Mouse (Mus musculus) c-Kit-negative CD71-positive TER-119-positive erythroid progenitor cells, embryonic 14.5 days (primary cell): ENCODE results near the gene Mrps12.

Source experiments
- DNase-seq: peaks from one replicate; pipeline ENCODE4 v3.0.0-alpha.2; 2013; ENCODE audit warnings: low read depth, low spot score

The Mrps12 gene

GRCm38 (mm10) chr7:28761907-28762306 lies 20.3 kb upstream of the Mrps12 start:
- no peak for DNase-seq

- no peak for DNase-seq
Observed at GRCm38 (mm10) chr7:28758623-28759022, 17.0 kb upstream of the Mrps12 start.

GRCm38 (mm10) chr7:28756079-28756478 lies 14.5 kb upstream of the Mrps12 start, which contains the start of gene Ccer2:
Gene Ccer2 (plus strand): TSS chr7:28756174.
- DNase-seq, result no peak

- no peak for DNase-seq
Observed at GRCm38 (mm10) chr7:28749935-28750334, 8.3 kb upstream of the Mrps12 start.

GRCm38 (mm10) chr7:28741368-28741708 lies 282 bp downstream of the Mrps12 start:
- no peak for DNase-seq

GRCm38 (mm10) chr7:28740949-28741348 lies 671 bp downstream of the Mrps12 start:
- no peak for DNase-seq

- DNase-seq, result no peak
Observed at GRCm38 (mm10) chr7:28739829-28740228, 1.8 kb downstream of the Mrps12 start.

- no peak for DNase-seq
Observed at GRCm38 (mm10) chr7:28735701-28736100, 5.9 kb downstream of the Mrps12 start.

GRCm38 (mm10) chr7:28733211-28733610 lies 8.4 kb downstream of the Mrps12 start:
- no peak for DNase-seq

- peak; percentile 43 for DNase-seq
Observed at GRCm38 (mm10) chr7:28732341-28733142, 9.1 kb downstream of the Mrps12 start.

- DNase-seq, result no peak
Observed at GRCm38 (mm10) chr7:28727649-28728340, 13.8 kb downstream of the Mrps12 start.

GRCm38 (mm10) chr7:28726600-28726999 lies 15.0 kb downstream of the Mrps12 start:
- no peak for DNase-seq

GRCm38 (mm10) chr7:28724613-28725012 lies 17.0 kb downstream of the Mrps12 start:
- no peak for DNase-seq

- no peak for DNase-seq
Observed at GRCm38 (mm10) chr7:28722079-28722478, 19.5 kb downstream of the Mrps12 start.

GRCm38 (mm10) chr7:28720753-28721537 lies 20.7 kb downstream of the Mrps12 start:
- no peak for DNase-seq

- no peak for DNase-seq
Observed at GRCm38 (mm10) chr7:28719650-28720049, 22.0 kb downstream of the Mrps12 start.

- no peak for DNase-seq
Observed at GRCm38 (mm10) chr7:28719159-28719558, 22.5 kb downstream of the Mrps12 start.

- no peak for DNase-seq
Observed at GRCm38 (mm10) chr7:28717726-28718125, 23.9 kb downstream of the Mrps12 start.

GRCm38 (mm10) chr7:28716590-28717281 lies 24.9 kb downstream of the Mrps12 start, which contains the start of gene Fbxo17:
Gene Fbxo17 (plus strand): TSS chr7:28716804.
- DNase-seq, result no peak

GRCm38 (mm10) chr7:28715598-28715997 lies 26.0 kb downstream of the Mrps12 start:
- DNase-seq, result no peak

GRCm38 (mm10) chr7:28714667-28715066 lies 27.0 kb downstream of the Mrps12 start:
- no peak for DNase-seq

GRCm38 (mm10) chr7:28710962-28711361 lies 30.7 kb downstream of the Mrps12 start:
- no peak for DNase-seq
